Mouse (Mus musculus): ENCODE results near the gene Armc9. TPM values are rescaled to one million over a fixed set of nuclear protein-coding genes. Genes with fewer than 3 reads are reported as not detected.

The Armc9 gene
- polyA plus RNA-seq, 1 experiment, result 34.2 TPM

- no peak for TF ChIP-seq CTCF (IDR thresholded peaks at IDR 0.05; ENCODE audit: extremely low read depth, insufficient read depth, low read length)
- TF ChIP-seq POLR2A (IDR thresholded peaks at IDR 0.05; ENCODE audit: extremely low read depth, insufficient read depth, low read length), result no peak
- Histone ChIP-seq H3K27ac (ENCODE audit: insufficient read depth, low read length) (no peak overlapping the region), H3K4me3 (ENCODE audit: insufficient read depth, low read length) (no peak overlapping the region), H3K4me1 (ENCODE audit: control insufficient read depth, insufficient read depth, low read length) (no peaks in the 10 kb centered on the region)
Measured at GRCm38 (mm10) chr1:86284101-86284500, 129.5 kb downstream of the Armc9 start.

DNA sequence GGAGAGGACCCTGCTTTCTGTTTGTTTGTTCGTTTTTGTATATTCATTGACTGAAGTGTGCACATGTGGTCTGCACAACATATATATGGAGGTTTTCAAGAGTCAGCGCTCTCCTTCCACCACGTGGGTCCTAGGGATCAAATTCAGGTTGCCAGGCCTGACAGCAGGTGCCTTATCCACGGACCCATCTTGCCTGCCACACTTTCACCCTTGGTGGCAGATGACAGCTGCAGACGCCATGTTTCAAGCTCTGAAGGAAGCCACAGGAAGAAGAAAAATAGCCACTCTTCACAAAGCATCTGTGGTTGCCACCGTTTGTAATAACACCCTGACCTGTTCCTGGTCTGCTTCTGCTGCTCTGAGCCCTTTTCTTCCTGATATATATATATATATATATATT lies 130.7 kb downstream of the Armc9 start:
- Histone ChIP-seq H3K27ac (ENCODE audit: insufficient read depth, low read length) (no peak overlapping the region), H3K4me1 (ENCODE audit: control insufficient read depth, insufficient read depth, low read length) (no peaks in the 10 kb centered on the region), H3K4me3 (ENCODE audit: insufficient read depth, low read length) (no peak overlapping the region)
- TF ChIP-seq POLR2A (IDR thresholded peaks at IDR 0.05; ENCODE audit: extremely low read depth, insufficient read depth, low read length) (no peak), CTCF (IDR thresholded peaks at IDR 0.05; ENCODE audit: extremely low read depth, insufficient read depth, low read length) (no peak)

DNA sequence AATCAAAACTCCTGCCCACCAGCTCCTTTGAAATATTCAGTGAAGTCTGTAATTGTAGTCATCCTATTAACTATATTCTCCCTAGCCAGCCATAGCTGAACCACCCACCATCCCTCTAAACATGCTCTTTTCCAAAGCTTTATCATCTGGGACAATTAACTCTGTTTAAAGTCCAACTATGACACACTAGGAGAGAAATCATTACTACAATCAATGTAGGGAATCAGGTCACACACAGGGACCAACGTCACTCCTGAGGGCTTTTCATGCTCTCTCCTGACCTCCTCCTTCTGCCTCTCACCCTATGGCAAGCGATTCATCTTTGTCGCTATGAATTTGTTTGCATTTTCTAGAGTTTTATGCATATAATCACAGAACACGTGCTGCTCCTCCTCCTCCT lies 132.9 kb downstream of the Armc9 start:
- Histone ChIP-seq H3K27ac (ENCODE audit: insufficient read depth, low read length) (no peak overlapping the region), H3K4me1 (ENCODE audit: control insufficient read depth, insufficient read depth, low read length) (no peaks in the 10 kb centered on the region), H3K4me3 (ENCODE audit: insufficient read depth, low read length) (no peak overlapping the region)
- TF ChIP-seq POLR2A (IDR thresholded peaks at IDR 0.05; ENCODE audit: extremely low read depth, insufficient read depth, low read length) (no peak), CTCF (IDR thresholded peaks at IDR 0.05; ENCODE audit: extremely low read depth, insufficient read depth, low read length) (no peak)

DNA sequence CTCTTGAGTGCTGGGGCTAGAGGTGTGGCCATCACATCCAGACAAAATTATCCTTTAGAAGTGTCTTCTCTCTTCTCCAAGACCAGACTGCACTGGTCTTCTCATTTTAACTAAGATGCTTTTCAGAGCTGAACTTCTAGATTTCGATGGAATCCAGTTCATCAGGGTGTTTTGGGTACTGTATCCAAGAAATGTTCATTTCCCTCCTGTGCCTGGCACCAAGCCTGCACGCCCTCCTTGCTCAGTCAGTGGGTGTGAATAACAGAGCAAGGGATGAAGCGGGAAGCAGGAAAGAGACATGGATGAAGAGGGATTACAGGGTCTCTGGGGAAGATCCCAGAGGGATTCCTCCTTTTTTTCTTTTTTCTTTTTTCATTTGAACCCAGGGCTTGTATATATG lies 135.9 kb downstream of the Armc9 start:
- no peak for TF ChIP-seq POLR2A (IDR thresholded peaks at IDR 0.05; ENCODE audit: extremely low read depth, insufficient read depth, low read length)
- no peak for TF ChIP-seq CTCF (IDR thresholded peaks at IDR 0.05; ENCODE audit: extremely low read depth, insufficient read depth, low read length)
- no peaks in the 10 kb centered on the region for H3K4me1 ChIP-seq (ENCODE audit: control insufficient read depth, insufficient read depth, low read length)
- no peak overlapping the region for H3K27ac ChIP-seq (ENCODE audit: insufficient read depth, low read length)
- H3K4me3 ChIP-seq (ENCODE audit: insufficient read depth, low read length), result no peak overlapping the region

DNA sequence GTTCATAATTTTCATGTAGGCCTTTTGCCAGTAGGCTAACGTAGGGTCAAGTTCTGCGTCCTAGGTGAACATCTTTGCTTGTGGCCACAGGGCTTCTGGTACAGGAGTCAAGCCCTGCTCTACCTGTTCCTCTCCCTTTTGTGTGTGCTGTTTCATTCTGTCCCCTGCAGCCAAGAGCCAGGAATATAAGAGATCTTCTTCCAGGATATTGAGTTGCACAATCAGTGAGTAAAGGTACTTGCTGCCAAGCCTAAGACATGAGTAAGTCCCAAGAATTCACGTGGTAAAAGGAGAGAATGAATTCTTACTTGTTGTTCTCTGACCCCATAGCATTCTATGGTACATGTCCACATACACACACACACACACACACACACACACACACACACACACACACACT lies 138.5 kb downstream of the Armc9 start:
- no peak overlapping the region for H3K4me3 ChIP-seq (ENCODE audit: insufficient read depth, low read length)
- no peaks in the 10 kb centered on the region for H3K4me1 ChIP-seq (ENCODE audit: control insufficient read depth, insufficient read depth, low read length)
- TF ChIP-seq POLR2A (IDR thresholded peaks at IDR 0.05; ENCODE audit: extremely low read depth, insufficient read depth, low read length) (no peak), CTCF (IDR thresholded peaks at IDR 0.05; ENCODE audit: extremely low read depth, insufficient read depth, low read length) (no peak)
- no peak overlapping the region for H3K27ac ChIP-seq (ENCODE audit: insufficient read depth, low read length)

- H3K4me3 ChIP-seq (ENCODE audit: insufficient read depth, low read length), result no peak overlapping the region
Measured at GRCm38 (mm10) chr1:86293868-86294267, 139.3 kb downstream of the Armc9 start.

GRCm38 (mm10) chr1:86294472-86294871 lies 139.9 kb downstream of the Armc9 start:
- Histone ChIP-seq H3K4me3 (ENCODE audit: insufficient read depth, low read length) (no peak overlapping the region), H3K4me1 (ENCODE audit: control insufficient read depth, insufficient read depth, low read length) (no peaks in the 10 kb centered on the region), H3K27ac (ENCODE audit: insufficient read depth, low read length) (no peak overlapping the region)
- TF ChIP-seq CTCF (IDR thresholded peaks at IDR 0.05; ENCODE audit: extremely low read depth, insufficient read depth, low read length) (no peak), POLR2A (IDR thresholded peaks at IDR 0.05; ENCODE audit: extremely low read depth, insufficient read depth, low read length) (no peak)

More at GRCm38 (mm10) chr1:86293868-86294267, 139.3 kb downstream of the Armc9 start:
- H3K27ac ChIP-seq (ENCODE audit: insufficient read depth, low read length), result no peak overlapping the region
- TF ChIP-seq POLR2A (IDR thresholded peaks at IDR 0.05; ENCODE audit: extremely low read depth, insufficient read depth, low read length), result no peak
- TF ChIP-seq CTCF (IDR thresholded peaks at IDR 0.05; ENCODE audit: extremely low read depth, insufficient read depth, low read length), result no peak
- H3K4me1 ChIP-seq (ENCODE audit: control insufficient read depth, insufficient read depth, low read length), result no peaks in the 10 kb centered on the region

GRCm38 (mm10) chr1:86300093-86300492 lies 145.5 kb downstream of the Armc9 start:
- no peak overlapping the region for H3K4me3 ChIP-seq (ENCODE audit: insufficient read depth, low read length)
- H3K27ac ChIP-seq (ENCODE audit: insufficient read depth, low read length), result no peak overlapping the region
- no peaks in the 10 kb centered on the region for H3K4me1 ChIP-seq (ENCODE audit: control insufficient read depth, insufficient read depth, low read length)
- TF ChIP-seq CTCF (IDR thresholded peaks at IDR 0.05; ENCODE audit: extremely low read depth, insufficient read depth, low read length), result no peak
- no peak for TF ChIP-seq POLR2A (IDR thresholded peaks at IDR 0.05; ENCODE audit: extremely low read depth, insufficient read depth, low read length)

GRCm38 (mm10) chr1:86300731-86301130 lies 146.2 kb downstream of the Armc9 start:
- Histone ChIP-seq H3K4me1 (ENCODE audit: control insufficient read depth, insufficient read depth, low read length) (no peaks in the 10 kb centered on the region), H3K4me3 (ENCODE audit: insufficient read depth, low read length) (no peak overlapping the region), H3K27ac (ENCODE audit: insufficient read depth, low read length) (no peak overlapping the region)
- no peak for TF ChIP-seq CTCF (IDR thresholded peaks at IDR 0.05; ENCODE audit: extremely low read depth, insufficient read depth, low read length)
- no peak for TF ChIP-seq POLR2A (IDR thresholded peaks at IDR 0.05; ENCODE audit: extremely low read depth, insufficient read depth, low read length)

- Histone ChIP-seq H3K27ac (ENCODE audit: insufficient read depth, low read length) (no peak overlapping the region), H3K4me3 (ENCODE audit: insufficient read depth, low read length) (no peak overlapping the region), H3K4me1 (ENCODE audit: control insufficient read depth, insufficient read depth, low read length) (no peaks in the 10 kb centered on the region)
- TF ChIP-seq CTCF (IDR thresholded peaks at IDR 0.05; ENCODE audit: extremely low read depth, insufficient read depth, low read length) (0 out of 2 replicates have a peak, but pooled peaks have one; percentile 17), POLR2A (IDR thresholded peaks at IDR 0.05; ENCODE audit: extremely low read depth, insufficient read depth, low read length) (no peak)
Measured at GRCm38 (mm10) chr1:86301221-86302091, 146.9 kb downstream of the Armc9 start.
